Mouse (Mus musculus): ENCODE measurements around the gene Nxn.

Nxn gene

DNA sequence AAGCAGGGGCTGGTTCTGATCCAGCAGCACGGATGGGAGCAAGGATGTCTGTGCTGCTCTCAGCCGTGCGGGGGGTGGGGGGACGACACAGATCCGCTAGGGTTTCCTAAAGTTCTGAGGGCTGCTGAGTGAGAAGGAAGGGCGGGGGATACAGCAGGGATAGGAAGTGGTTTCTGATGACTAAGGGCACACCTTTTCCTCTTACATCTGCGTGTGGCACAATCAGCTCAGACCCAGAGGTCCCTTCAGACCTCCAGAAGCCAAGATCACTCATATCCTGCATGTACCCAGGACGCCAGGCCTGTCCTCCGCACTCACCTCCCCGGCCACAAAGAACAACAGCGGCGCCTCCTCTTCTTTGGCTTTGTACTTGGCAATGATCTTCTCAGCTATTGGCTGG, 137.7 kb downstream of the Nxn start:
- no peak for DNase-seq (ENCODE audit: low read depth, low spot score)

DNA sequence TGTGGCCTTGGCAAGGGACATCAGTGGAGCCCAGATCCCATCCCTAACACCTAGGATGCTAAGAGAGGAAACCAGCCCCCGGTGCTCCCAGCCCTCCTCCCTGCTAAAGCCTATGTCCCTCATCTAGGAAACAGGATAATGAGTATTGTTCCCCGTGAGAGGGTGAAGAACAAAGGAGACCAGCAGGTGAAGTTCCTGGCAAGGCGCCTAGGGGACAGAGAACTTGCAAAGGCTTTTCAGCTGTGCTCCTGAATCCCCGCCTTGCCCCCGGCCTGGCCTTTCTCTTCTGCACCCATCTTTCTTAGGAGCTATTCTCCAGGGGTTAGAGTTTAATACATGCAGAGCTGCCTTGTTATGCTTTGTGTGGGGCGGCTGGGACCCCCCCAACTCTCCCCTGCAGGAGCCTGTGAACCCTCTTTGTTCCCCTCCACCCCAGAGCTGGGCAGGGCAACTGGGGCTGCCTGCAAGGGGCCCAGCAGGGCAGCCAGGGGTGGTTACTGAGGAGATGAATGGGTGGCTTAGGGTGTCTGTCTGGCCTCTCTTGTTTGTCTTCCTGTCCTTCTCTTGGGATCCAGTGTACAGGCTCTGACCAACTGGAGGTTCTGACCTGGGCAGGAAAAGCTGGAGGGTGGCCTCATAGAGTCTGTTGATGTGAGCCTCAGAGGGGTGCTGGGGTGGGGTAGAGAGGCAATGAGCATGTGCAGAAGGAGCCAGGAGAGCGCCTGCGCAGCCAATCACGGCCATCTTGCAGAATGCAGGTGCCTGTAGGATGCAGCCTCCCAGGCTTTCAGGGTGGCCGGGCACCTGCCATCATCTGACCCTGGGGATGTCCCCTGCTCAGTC, 138.5 kb downstream of the Nxn start:
- DNase-seq (ENCODE audit: low read depth, low spot score), result no peak

GRCm38 (mm10) chr11:76258511-76258910, 140.4 kb downstream of the Nxn start:
- no peak for DNase-seq (ENCODE audit: low read depth, low spot score)

DNA sequence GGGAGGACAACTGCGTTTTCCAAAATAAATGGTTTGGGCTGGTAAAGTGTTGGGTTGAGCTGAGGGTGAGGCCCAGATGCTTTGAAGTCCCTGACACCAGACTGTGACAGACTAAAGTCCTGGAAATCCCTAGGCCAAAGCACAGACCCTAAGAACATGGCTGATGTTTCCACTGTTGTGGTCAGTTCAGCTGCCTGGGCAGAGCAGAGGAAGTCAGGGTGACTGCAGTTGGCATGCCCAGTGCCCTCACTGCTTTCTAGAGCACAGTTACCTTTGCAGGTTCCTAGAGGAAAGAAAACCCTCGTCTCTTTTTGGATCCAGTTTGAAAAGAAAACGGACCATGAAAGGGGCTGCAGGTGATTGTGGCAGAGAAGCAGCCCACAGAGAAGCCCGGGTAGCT, 141.6 kb downstream of the Nxn start:
- no peak for DNase-seq (ENCODE audit: low read depth, low spot score)

DNA sequence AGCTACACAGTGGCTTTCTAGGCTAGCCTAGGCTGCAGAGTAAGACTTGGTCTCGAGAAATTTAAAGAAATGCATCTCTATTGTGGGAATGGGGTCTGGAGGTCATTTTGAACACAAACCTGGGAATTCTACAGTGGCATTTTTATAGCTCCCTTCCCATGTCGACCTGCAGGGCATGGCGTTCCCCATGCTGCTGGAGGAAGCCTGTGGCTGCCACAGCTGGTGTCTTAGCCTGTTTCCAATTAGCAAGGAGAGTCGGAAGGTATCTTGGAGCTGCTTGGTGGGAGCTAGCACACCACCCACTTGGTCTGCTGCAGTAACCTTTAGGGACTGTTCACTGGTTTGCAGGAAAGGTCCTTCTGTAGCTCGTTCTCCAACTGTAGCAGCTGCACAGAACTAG, 142.8 kb downstream of the Nxn start:
- DNase-seq (ENCODE audit: low read depth, low spot score), result no peak

DNA sequence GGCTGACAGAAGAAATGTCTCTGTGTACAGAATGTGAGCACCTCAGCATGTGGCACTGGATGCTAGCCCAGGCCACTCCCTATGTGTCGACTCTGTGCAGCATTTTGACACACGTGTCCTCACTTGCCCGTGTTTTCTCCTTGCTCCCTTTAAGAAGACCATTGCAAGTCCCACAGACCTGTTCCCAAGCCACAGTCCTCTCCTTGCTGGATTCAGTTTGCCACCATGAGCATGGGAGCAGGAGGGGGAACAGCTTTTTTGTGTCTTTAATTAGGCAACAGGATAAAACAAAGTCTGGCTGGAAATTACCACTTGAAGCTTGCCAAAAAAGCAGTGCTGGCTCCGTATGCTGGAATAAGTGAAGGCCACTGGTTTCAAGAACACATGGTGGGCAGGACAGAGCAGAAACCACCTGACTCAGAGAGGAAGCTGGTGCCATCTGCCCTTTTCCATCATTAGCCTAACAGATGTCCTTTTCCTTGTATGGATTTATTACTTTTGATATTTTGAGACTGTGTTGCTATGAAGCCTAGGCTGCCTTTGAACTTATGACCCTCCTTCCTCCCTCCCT, 143.4 kb downstream of the Nxn start:
- DNase-seq (ENCODE audit: low read depth, low spot score), result no peak

GRCm38 (mm10) chr11:76253918-76254264, 145.0 kb downstream of the Nxn start:
- no peak for DNase-seq (ENCODE audit: low read depth, low spot score)

GRCm38 (mm10) chr11:76253145-76253917, 145.6 kb downstream of the Nxn start:
- DNase-seq (ENCODE audit: low read depth, low spot score), result no peak

GRCm38 (mm10) chr11:76252036-76252435, 146.9 kb downstream of the Nxn start:
- DNase-seq (ENCODE audit: low read depth, low spot score), result no peak

- no peak for DNase-seq (ENCODE audit: low read depth, low spot score)
Observed at GRCm38 (mm10) chr11:76247239-76247638, 151.7 kb downstream of the Nxn start.

- no peak for DNase-seq (ENCODE audit: low read depth, low spot score)
Observed at GRCm38 (mm10) chr11:76246439-76246838, 152.5 kb downstream of the Nxn start.

- no peak for DNase-seq (ENCODE audit: low read depth, low spot score)
Observed at GRCm38 (mm10) chr11:76243811-76244546, 155.0 kb downstream of the Nxn start.

DNA sequence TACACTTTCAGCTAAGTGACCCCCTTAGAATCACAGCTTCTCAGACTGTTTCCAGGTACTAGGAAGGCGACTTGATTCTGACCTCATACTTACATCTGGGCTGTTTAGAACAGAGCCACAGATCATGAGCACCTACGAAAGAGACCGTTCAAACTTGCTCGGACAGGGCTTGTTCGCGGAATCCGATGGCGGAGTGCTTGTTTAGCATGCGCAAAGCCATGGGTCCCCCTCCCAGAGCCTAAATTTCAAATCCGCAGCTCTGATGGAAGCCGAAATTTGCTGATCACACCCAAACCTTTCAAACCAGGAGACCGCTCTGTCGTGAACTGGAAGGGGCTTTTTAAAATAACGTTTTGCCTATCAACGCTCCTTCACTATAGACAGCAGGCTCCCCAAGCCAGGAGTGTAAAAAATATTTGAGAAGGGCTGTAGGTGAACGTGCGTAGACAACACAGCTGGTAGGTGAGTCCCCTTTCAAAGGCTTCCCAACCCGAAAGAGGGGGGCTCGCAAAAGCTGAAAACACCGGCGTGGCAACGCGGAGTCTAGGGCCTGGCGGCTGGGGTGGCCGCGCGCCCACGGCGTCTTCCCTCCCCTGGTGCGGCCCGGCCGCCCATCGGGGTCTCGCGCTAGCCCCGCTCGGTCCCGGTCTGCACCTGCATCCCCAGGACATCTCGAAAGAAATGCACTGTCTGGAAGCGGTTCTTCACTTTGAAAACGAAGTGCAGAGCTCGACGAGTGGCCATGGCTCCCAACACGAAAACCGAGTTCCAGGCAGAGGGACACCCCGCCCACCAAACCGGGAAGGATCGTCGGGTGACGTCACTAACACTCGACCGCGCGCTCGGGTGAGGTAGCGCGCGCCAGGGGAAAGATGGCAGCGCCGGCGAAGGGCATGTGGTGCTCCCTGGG, 155.8 kb downstream of the Nxn start, which contains the start of the genes Mrm3 and Glod4:
TSS of gene Mrm3 (plus strand) at position 815 of the 910 bp plus-strand sequence.
TSS of gene Glod4 (minus strand) at position 825 of the 910 bp plus-strand sequence.
- peak; percentile 73 for DNase-seq (ENCODE audit: low read depth, low spot score)

- no peak for DNase-seq (ENCODE audit: low read depth, low spot score)
Observed at GRCm38 (mm10) chr11:76239750-76240149, 159.2 kb downstream of the Nxn start.

DNA sequence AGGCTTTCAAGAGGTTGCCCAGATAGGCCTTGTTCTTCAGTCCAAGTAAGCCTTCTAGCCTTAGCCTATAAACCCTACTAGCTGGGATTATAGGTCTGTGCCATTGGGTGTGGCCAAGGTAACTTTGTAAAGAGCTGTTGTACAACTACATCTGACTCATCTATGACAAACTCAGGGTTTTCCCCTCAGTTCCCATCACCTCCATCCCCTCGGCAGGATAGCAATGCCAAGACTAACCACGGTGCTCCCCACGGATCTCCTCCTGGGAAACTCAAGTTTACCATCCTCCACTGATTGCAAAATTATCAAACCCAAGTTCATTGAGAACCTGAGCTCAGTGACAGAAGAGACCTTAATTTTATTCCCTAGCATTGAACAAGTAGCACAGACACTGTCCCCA, 162.8 kb downstream of the Nxn start:
- no peak for DNase-seq (ENCODE audit: low read depth, low spot score)

GRCm38 (mm10) chr11:76225051-76225450, 173.9 kb downstream of the Nxn start:
- no peak for DNase-seq (ENCODE audit: low read depth, low spot score)

GRCm38 (mm10) chr11:76224631-76225030, 174.3 kb downstream of the Nxn start:
- DNase-seq (ENCODE audit: low read depth, low spot score), result no peak

DNA sequence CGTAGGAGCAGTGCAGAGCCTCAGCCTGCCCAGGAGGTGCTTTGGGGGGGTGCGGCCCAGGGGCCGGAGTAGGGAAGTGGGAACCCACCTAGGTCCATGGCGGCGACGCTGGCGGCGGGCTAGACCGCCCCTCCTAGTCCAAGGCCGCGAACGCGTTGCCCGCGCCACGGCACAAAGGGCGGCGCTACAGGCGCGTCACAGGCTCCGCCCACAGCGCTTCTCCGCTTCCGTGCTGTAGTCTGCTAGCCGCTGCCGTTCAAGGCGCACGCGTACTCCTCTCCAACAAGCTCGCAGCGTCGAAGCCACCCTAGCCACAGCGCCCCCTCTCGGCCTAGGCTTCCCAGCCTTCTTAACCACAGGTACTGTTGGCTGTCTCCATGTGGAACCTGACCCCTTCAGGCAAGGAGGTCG, 181.5 kb downstream of the Nxn start, which contains the start of the genes Dbil5 and Gemin4:
TSS of gene Dbil5 (plus strand) at position 219 of the 411 bp plus-strand sequence.
TSS of gene Gemin4 (minus strand) at position 275 of the 411 bp plus-strand sequence.
- peak; percentile 96 for DNase-seq (ENCODE audit: low read depth, low spot score)

DNA sequence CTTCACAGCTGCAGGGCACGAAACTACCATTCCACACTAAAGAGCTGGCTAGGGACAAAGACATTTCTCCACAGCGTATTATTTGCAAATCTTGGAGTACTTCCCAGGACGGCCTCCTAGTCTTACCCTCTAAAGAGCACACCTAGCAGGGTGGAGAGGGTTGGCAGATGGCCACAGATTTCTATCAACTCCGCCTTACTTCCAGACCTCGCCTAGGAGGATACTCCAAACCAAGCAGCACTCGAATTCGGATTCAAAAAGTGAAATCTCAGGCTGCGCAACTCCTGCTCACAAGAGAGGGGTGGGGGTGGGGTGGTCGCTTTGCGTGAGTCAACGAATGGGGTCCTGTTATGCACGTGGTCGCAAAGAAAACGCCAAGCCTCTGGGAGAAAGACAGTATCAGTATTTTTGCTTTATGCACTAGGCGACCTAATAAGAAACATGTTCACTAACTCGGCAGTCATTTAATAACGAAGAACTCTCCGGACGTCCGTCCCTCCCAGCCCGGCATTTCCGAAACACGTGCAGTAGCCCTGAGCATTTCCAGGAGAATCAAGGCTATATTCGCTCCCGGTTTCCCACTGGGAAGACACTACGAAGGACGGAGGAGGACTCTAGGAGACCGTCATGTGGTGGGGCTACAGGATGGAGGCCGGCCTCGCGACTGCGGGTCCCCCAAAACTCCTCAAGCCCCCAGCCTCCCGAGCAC, 182.1 kb downstream of the Nxn start:
- DNase-seq (ENCODE audit: low read depth, low spot score), result no peak

GRCm38 (mm10) chr11:76216049-76216540, 182.8 kb downstream of the Nxn start:
- no peak for DNase-seq (ENCODE audit: low read depth, low spot score)
